Mouse (Mus musculus): ENCODE measurements around the gene Dhx37.

- peak; percentile 64 for TF ChIP-seq CTCF (IDR thresholded peaks at IDR 0.05; ENCODE audit: extremely low read depth, insufficient read length, insufficient replicate concordance, low read depth, low read length)
- no peak for TF ChIP-seq POLR2A (IDR thresholded peaks at IDR 0.05; ENCODE audit: low read depth, low read length)
Observed at GRCm38 (mm10) chr5:125461868-125462445, 28.0 kb upstream of the Dhx37 start.
